Mouse (Mus musculus) thymus, adult 2 months (tissue): ENCODE results near the gene 1700056E22Rik.

Experiments
- CTCF ChIP-seq: fragments of 200-500 bp; IDR thresholded peaks from 2 replicates; pipeline ENCODE4 v1.5.1; 2012; ENCODE audit warnings: mild to moderate bottlenecking, control low read depth, low read length, moderate library complexity, borderline replicate concordance; ENCODE audit not compliant: control insufficient read depth, poor library complexity, insufficient read depth; ENCODE audit errors: extremely low read depth
- POLR2A ChIP-seq: fragments of 200-500 bp; IDR thresholded peaks from 2 replicates; pipeline ENCODE4 v1.6.1; 2012; ENCODE audit warnings: mild to moderate bottlenecking, low read length, control low read depth, moderate library complexity; ENCODE audit not compliant: control insufficient read depth, poor library complexity, insufficient read depth; ENCODE audit errors: extremely low read depth

DNA sequence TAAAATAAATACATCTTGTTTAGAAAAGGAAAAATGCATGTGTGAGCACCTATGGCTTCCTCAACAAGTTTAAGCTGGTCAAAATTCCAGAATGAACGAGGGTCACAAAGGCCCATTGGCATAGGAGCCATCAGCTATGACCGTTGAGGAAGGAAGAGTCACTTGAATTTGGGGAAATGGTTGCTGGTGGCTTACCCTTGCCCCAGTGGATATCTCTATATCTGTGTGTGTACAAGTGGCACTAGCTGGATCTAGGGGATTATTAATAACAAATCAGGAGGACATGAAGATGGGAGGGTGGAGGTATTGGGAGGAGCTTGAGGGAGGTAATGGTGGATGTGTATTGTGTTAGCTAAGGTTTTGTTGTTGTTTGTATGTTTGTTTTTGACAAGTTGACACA lies 42.2 kb downstream of the 1700056E22Rik start:
- TF ChIP-seq CTCF (no peak), POLR2A (no peak)
